Mouse (Mus musculus): ENCODE data around the gene Coq10a.

GRCm38 (mm10) chr10:128361836-128362235, 7.0 kb downstream of the Coq10a start:
- TF ChIP-seq GATA1 (IDR thresholded peaks at IDR 0.05; ENCODE audit: low read length) (no peak), TAL1 (IDR thresholded peaks at IDR 0.05; ENCODE audit: low read length) (no peak)

All from erythroblast, embryonic 14.5 days (primary cell).